Mouse (Mus musculus) midbrain, embryonic 15.5 days (tissue): ENCODE data around the gene Idh1. TPM values are rescaled to one million over a fixed set of nuclear protein-coding genes. Genes with fewer than 3 reads are reported as not detected.

Experiments
- ATAC-seq: fragments of 200-750 bp; cut with Nextera tagmentation; replicated peaks from 2 replicates; pipeline ENCODE4 v1.8.0; 2017; ENCODE audit warnings: moderate TSS enrichment
- H3K27ac ChIP-seq: fragments of 300-500 bp; sonication (generic); 2 replicates; pipeline ENCODE4 v1.5.1; 2015; ENCODE audit warnings: mild to moderate bottlenecking, inconsistent platforms
- H3K27me3 ChIP-seq: fragments of 300-500 bp; sonication (generic); replicated peaks from 2 replicates; pipeline ENCODE4 v1.6.1; 2015; ENCODE audit warnings: inconsistent platforms
- H3K36me3 ChIP-seq: fragments of 300-500 bp; sonication (generic); replicated peaks from 2 replicates; pipeline ENCODE4 v1.6.1; 2015; ENCODE audit warnings: inconsistent platforms
- H3K4me1 ChIP-seq: fragments of 300-500 bp; sonication (generic); 2 replicates; pipeline ENCODE4 v1.6.1; 2015; ENCODE audit warnings: inconsistent platforms
- H3K4me2 ChIP-seq: fragments of 300-500 bp; sonication (generic); 2 replicates; pipeline ENCODE4 v1.6.1; 2015; ENCODE audit warnings: inconsistent platforms, mild to moderate bottlenecking, moderate library complexity
- H3K4me3 ChIP-seq: fragments of 300-500 bp; sonication (generic); 2 replicates; pipeline ENCODE4 v1.5.1; 2015; ENCODE audit warnings: mild to moderate bottlenecking, inconsistent platforms
- H3K9ac ChIP-seq: fragments of 300-500 bp; sonication (generic); 2 replicates; pipeline ENCODE4 v1.6.1; 2015; ENCODE audit warnings: mild to moderate bottlenecking, inconsistent platforms
- H3K9me3 ChIP-seq: fragments of 300-500 bp; sonication (generic); 2 replicates; pipeline ENCODE4 v1.6.1; 2016; ENCODE audit warnings: inconsistent platforms
- WGBS: fragments of 180-500 bp; shearing (Covaris S2); methylation state at CpG from one replicate; pipeline ENCODE4 v1.1.7; 2015; ENCODE audit warnings: mixed read lengths; 5-methylcytosine and 5-hydroxymethylcytosine counted together
- polyA plus RNA-seq: library from polyadenylated mRNA; unstranded; fragments of >200 nt; fragmentation: Nextera tagmentation; extraction: Ambion mirVana; gene quantifications from 2 replicates; pipeline ENCODE4 v1.2.1, GENCODE M21; 2015

The Idh1 gene
- polyA plus RNA-seq, 1 experiment from 2014 or later: 529 TPM

DNA sequence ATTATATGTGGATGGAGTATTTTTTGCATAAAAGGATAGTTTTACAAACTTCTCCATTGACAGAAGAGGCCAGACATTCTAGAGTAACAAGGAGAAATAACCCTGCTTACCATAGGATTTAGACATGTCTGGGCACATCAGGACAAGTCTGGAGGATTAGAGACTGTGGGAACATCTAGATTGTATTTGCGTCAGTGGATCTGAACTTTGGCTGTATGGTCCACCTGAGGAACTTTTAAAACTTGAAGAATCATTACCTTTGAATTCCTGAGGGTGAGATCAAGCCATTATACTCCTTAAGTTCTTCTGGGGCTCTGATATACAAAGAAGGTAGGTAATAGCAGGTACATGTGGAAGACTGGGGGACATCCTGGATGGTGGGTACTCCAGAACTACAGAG lies 54.6 kb downstream of the Idh1 start:
- no peak overlapping the region for H3K4me3 ChIP-seq
- H3K27me3 ChIP-seq: no peaks in the 10 kb centered on the region
- no peak overlapping the region for H3K4me2 ChIP-seq
- H3K4me1 ChIP-seq: no peaks in the 10 kb centered on the region
- 92% methylated on average over 1 of the region's 1 CpGs for WGBS
- H3K9ac ChIP-seq: no peak overlapping the region
- H3K9me3 ChIP-seq: no peaks in the 10 kb centered on the region
- no peaks in the 10 kb centered on the region for H3K36me3 ChIP-seq
- no peak for ATAC-seq
- no peak overlapping the region for H3K27ac ChIP-seq

DNA sequence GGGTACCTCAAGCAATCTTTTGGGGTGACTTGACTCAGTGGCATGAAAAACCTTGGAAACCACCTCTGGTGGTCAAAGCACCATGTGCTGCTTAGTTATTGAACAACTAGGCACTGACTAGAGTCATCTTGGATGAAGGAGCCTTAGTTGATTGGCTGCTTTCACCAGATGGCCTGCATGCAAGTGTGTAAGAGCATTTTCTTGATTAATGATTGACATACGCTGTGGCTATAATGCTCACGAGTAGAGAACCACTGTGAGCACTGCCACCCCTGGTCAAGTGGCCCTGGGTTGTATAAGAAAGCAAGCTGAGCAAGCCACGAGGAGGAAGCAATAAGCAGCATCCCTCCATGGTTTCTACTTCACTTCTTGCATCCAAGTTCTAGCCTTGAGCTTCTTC lies 56.1 kb downstream of the Idh1 start:
- Histone ChIP-seq H3K4me3 (no peak overlapping the region), H3K27ac (no peak overlapping the region), H3K4me1 (no peaks in the 10 kb centered on the region), H3K9ac (no peak overlapping the region), H3K4me2 (no peak overlapping the region), H3K9me3 (no peaks in the 10 kb centered on the region), H3K27me3 (no peaks in the 10 kb centered on the region), H3K36me3 (no peaks in the 10 kb centered on the region)
- no peak for ATAC-seq
- 82% methylated on average over 3 of the region's 3 CpGs for WGBS

DNA sequence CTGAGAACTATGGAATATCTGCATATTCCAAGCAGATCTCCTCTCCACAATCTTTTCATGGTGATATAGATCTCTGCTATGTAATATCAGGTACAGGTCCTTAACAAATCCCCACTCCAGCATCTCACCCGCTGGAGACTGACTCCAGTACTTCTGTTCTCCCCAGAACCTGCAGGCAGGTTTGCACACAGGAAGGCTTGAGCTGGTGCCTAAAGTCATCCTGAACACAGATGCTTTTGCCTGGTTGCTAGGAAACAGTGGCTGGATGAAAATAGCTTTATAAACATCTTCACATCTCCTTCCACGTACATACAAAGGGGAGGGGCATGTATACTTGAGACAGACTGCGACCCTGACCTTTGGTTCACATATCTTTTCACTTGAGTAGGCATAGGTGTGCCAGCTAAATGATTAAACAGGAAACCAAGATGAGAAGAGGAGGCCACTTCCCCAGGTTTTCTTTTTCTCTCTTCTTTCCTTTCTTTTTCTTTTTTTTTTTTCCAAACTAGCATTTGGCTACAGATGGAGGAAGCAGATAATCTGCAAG lies 56.6 kb downstream of the Idh1 start:
- H3K36me3 ChIP-seq: no peaks in the 10 kb centered on the region
- H3K4me1 ChIP-seq: no peaks in the 10 kb centered on the region
- no peak overlapping the region for H3K27ac ChIP-seq
- no peak overlapping the region for H3K9ac ChIP-seq
- no peaks in the 10 kb centered on the region for H3K27me3 ChIP-seq
- ATAC-seq: no peak
- no peaks in the 10 kb centered on the region for H3K9me3 ChIP-seq
- H3K4me2 ChIP-seq: no peak overlapping the region
- no peak overlapping the region for H3K4me3 ChIP-seq
- 75% methylated on average over 3 of the region's 3 CpGs for WGBS

DNA sequence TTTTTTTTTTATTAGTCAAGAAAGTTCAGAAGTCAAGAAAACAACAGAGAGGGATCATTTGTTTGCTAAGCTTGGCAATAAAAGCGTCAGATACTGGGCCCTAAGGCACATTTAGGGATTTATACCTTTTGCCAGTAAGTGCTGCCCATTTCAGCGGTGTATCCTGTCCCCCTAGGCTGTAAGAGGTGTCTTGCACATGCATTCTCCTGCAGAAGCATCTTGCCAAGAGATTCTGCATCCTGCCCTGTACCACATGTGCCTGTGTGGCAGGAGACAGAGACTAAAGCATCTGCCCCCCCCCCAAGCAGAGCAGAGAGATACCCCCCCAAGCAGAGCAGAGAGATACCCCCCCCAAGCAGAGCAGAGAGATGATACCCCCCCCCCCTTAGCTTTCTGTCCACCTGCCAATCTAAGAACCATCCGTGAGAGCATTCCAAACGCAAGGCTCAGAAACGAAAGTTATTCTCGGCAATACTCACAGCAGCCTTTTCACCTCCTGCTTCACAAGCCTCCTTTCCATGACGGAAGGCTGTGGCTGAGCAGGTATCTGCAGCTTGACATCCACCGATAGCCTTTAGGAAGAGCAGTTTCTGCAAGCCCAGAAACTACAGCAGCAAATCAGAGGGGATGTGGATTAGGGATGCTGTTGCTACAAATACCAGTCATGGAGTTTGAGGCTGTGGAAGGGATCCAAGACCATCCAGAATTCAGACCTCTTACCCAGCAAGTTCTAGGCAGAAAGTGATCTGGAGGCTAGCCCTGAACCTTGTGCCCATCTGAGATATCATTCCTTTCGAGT lies 63.5 kb downstream of the Idh1 start, which contains the start of gene D630023F18Rik:
Gene D630023F18Rik, minus strand, starts transcription at position 641 of the 799 bp plus-strand sequence.
- no peak within 1 kb of the TSS for H3K9ac ChIP-seq
- no peaks in the 10 kb centered on the region for H3K4me1 ChIP-seq
- H3K4me2 ChIP-seq: peak within 1 kb of the TSS; percentile 51
- WGBS: 28% methylated on average over 9 of the region's 9 CpGs
- ATAC-seq: peak; percentile 39; the same call in 1 of the 2 replicates
- H3K4me3 ChIP-seq: peak within 1 kb of the TSS; percentile 36
- H3K27ac ChIP-seq: no peak within 1 kb of the TSS
- H3K27me3 ChIP-seq: no peaks in the 10 kb centered on the region
- no peaks in the 10 kb centered on the region for H3K9me3 ChIP-seq
- H3K36me3 ChIP-seq: no peaks in the 10 kb centered on the region

DNA sequence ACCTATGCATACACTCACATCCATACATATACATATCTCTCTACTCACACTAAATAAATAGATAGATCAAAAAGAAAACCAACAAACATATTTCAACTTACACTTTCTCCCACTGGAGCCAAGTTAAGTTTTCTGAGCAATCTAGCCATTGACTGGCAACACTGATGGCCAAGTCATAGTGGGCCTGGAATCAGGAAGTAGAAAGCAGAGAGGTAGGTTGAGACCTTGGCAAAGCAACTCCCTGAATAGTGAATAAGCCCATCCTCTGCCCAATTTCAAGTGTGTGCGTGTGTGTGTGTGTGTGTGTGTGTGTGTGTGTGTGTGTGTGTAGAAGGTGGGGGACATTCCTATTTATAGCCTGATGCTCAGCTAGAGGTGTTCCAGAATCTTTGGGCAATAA lies 66.9 kb downstream of the Idh1 start, which contains the start of gene Gm28845:
Gene Gm28845, minus strand, starts transcription at position 121 of the 400 bp plus-strand sequence.
- H3K27me3 ChIP-seq: no peaks in the 10 kb centered on the region
- H3K9ac ChIP-seq: no peak within 1 kb of the TSS
- no peaks in the 10 kb centered on the region for H3K9me3 ChIP-seq
- H3K4me1 ChIP-seq: no peaks in the 10 kb centered on the region
- no peak within 1 kb of the TSS for H3K4me2 ChIP-seq
- H3K27ac ChIP-seq: no peak within 1 kb of the TSS
- H3K4me3 ChIP-seq: no peak within 1 kb of the TSS
- ATAC-seq: no peak
- no peaks in the 10 kb centered on the region for H3K36me3 ChIP-seq
- WGBS: 88% methylated on average over 1 of the region's 1 CpGs

DNA sequence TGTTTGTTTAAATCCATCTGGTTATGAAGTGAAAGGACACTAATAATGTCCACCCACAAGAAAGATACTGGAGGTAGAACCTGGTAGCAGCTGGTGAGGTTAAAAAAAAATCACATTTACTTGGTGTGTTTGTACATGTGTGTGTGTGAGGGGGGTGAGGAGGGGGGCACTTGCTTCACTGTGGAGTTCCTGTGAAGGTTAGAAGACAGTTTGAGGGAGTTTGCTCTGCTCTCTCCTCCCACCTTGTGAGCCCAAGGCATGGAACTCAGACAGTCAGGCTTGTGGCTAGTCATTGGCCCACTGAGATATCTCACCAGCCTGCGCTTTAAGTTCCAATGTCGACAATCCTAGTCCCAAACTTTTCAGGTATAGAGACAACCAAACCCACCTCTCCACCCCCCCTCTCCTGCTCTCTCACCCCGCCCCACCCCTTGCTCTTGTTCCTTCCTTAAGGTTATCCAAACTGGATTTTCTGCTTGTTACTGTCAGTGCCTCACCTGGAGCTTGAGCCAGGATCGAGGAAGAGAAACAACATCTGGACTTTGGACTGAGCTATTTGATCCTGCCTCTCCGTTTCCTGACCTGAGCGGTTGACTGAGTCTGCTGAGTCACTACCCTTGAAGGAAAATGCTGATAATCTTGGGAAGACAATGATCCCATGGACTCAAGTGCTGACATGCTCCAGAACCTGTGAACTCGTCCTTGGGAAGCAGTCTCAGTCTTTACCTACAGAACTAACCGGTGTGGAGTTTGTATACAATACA lies 68.0 kb downstream of the Idh1 start:
- H3K36me3 ChIP-seq: no peaks in the 10 kb centered on the region
- 85% methylated on average over 8 of the region's 8 CpGs for WGBS
- no peaks in the 10 kb centered on the region for H3K4me1 ChIP-seq
- H3K4me3 ChIP-seq: no peak overlapping the region
- no peaks in the 10 kb centered on the region for H3K9me3 ChIP-seq
- no peak overlapping the region for H3K27ac ChIP-seq
- H3K27me3 ChIP-seq: no peaks in the 10 kb centered on the region
- no peak overlapping the region for H3K4me2 ChIP-seq
- no peak for ATAC-seq
- H3K9ac ChIP-seq: no peak overlapping the region

DNA sequence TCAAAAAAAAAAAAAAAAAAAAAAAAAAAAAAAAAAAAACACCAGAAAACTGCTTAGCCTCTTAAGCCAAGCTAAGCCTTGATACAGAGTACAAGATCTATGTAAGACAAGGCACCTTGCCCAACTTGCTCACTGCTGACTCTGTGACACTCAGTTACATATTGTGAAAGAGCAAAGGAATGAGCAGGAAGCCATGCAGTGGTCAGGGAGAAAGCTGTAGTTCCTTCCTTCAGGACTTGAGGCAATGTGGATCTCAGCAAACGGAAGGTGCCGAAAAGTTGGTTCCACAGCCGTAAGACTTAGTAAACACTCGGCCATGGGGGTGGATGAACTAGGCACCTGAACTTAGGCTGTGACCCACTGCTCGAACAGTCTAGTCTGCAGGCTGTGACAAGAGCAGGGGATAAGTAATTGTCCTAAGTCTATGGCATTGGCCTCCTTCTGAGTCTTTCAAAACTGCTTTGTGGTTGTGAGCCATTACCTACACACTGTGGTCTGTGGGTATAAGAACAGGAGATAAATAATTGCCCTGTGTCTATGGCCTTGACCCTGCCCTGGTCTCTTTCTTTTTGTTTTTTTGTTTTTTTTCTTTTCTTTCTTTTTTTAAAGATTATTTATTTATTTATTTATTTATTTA lies 72.6 kb downstream of the Idh1 start:
- H3K36me3 ChIP-seq: no peaks in the 10 kb centered on the region
- H3K27me3 ChIP-seq: no peaks in the 10 kb centered on the region
- no peak overlapping the region for H3K27ac ChIP-seq
- H3K4me2 ChIP-seq: no peak overlapping the region
- no peak overlapping the region for H3K4me3 ChIP-seq
- no peaks in the 10 kb centered on the region for H3K9me3 ChIP-seq
- H3K9ac ChIP-seq: no peak overlapping the region
- 0 out of 2 replicates have a peak, but pooled peaks cover 2% of the 10 kb centered on the region for H3K4me1 ChIP-seq
- ATAC-seq: no peak
- WGBS: 91% methylated on average over 5 of the region's 5 CpGs

DNA sequence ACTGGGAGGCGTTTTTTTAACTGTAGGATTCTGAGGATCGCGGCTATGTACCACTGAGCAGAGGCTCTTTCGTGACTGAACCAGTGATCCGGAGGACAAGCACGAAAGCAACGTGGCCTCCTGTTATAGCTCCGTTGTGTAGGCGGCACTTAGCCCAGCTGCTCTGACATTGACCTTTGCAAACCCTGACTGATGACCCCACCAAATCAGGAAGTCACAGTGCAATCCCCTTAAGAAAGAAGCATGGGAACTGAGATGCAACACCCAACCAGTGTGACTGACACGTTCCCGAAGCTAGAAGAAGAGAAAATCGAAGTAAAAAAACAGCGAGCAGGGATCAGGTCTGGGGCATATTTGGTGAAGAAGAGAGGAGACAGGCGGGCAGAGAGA lies 73.5 kb downstream of the Idh1 start:
- Histone ChIP-seq H3K4me1 (0 out of 2 replicates have a peak, but pooled peaks cover 2% of the 10 kb centered on the region), H3K9ac (no peak overlapping the region), H3K27me3 (no peaks in the 10 kb centered on the region), H3K4me3 (no peak overlapping the region), H3K9me3 (no peaks in the 10 kb centered on the region), H3K36me3 (no peaks in the 10 kb centered on the region), H3K4me2 (peak overlapping the region; percentile 31; the same call in 1 of the 2 replicates), H3K27ac (no peak overlapping the region)
- WGBS: 53% methylated on average over 14 of the region's 14 CpGs
- ATAC-seq: no peak

DNA sequence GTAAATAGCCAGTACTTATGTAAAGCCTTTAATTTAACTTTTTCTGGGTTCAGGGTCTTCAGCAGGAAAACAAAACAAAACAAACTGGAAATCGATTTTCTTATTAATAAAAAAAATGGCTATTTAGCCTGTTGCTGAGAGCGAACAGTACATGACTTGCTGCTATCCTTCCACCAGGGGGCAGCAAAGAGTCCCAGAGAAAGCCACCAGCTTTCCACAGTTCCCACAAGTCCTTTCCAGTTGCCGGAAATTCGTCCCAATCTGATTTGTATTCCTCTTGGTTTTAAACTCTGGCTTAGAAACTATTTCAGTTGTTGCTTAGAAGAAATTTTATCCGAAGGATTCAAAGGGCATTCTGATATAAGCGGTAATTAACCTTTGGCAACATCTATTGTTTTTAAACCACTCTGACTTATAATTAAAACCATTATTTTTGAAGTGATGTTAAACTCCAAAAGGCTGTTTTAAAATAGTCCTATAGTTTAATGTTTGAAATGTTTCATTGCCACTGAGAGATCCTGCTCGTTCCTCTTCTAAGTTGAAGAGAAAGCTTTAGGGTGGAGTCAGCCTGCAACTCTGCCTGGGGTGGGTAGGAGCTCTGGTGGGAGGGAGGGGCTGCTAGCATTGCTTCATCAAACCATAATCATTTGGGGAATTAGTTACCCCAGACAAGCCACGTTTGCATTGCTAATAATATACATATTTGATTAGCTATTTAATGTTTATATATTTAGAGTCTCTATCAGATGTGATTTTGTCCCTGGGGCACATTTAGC lies 74.1 kb downstream of the Idh1 start:
- peak; percentile 81 for ATAC-seq
- no peak overlapping the region for H3K4me3 ChIP-seq
- peak overlapping the region; percentile 31 for H3K4me2 ChIP-seq
- H3K36me3 ChIP-seq: no peaks in the 10 kb centered on the region
- H3K27me3 ChIP-seq: no peaks in the 10 kb centered on the region
- 12% methylated on average over 8 of the region's 8 CpGs for WGBS
- no peaks in the 10 kb centered on the region for H3K9me3 ChIP-seq
- 0 out of 2 replicates have a peak, but pooled peaks cover 2% of the 10 kb centered on the region for H3K4me1 ChIP-seq
- H3K9ac ChIP-seq: no peak overlapping the region
- no peak overlapping the region for H3K27ac ChIP-seq

DNA sequence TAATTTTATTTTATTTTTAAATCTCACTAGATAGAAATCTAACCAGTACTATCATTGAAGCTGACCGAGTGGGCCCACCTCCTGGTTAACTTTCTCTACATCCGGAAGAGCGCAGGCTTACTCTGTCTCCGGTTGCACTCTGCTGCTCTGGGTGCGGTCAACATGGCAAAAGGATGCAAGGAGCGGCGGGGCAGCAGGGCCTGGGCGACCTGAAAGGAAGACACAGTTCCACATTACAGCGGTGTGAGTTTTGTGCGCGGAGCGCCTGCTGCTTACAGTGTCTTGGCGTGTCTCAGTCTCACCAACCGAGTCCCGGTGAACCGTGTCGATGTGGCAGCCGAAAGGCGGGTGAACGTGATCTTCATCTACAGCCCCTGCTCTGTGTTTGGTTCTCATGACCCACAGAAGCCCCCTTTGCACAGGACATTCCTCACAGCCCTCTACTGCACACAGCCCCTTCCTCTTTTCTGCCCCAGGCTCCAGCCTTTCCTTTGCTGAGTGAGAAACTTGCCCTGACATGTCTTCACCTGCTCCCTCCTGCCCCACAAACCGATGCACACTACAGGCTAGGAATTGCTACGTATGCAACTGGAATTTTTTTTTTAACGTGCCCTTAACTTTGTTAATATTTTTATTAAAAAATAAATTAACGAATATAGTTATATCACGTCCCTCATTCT lies 76.4 kb downstream of the Idh1 start:
- H3K27me3 ChIP-seq: no peaks in the 10 kb centered on the region
- WGBS: 77% methylated on average over 25 of the region's 25 CpGs
- H3K4me3 ChIP-seq: no peak overlapping the region
- H3K4me1 ChIP-seq: 0 out of 2 replicates have a peak, but pooled peaks cover 2% of the 10 kb centered on the region
- no peak for ATAC-seq
- no peaks in the 10 kb centered on the region for H3K36me3 ChIP-seq
- no peaks in the 10 kb centered on the region for H3K9me3 ChIP-seq
- no peak overlapping the region for H3K9ac ChIP-seq
- H3K4me2 ChIP-seq: no peak overlapping the region
- H3K27ac ChIP-seq: no peak overlapping the region

DNA sequence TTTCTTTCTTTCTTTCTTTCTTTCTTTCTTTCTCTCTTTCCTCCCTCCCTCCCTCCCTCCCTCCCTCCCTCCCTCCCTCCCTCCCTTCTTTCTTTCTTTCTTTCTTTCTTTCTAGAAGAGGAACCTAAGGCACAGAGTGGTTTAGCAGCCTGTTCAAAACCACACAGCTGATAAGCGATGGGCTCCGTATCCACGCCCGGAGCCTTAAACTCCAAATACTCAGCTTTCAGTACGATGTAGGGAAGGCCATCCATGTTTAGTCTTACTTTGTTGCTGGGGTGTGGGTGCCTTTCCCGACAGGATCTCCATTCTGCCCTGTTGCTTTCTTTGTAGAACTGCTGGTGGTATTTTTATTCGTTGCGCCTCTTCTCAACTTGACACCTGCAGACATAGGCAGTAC lies 77.1 kb downstream of the Idh1 start:
- Histone ChIP-seq H3K36me3 (no peaks in the 10 kb centered on the region), H3K27ac (no peak overlapping the region), H3K9me3 (no peaks in the 10 kb centered on the region), H3K4me3 (no peak overlapping the region), H3K9ac (no peak overlapping the region), H3K4me2 (no peak overlapping the region), H3K4me1 (0 out of 2 replicates have a peak, but pooled peaks cover 2% of the 10 kb centered on the region), H3K27me3 (no peaks in the 10 kb centered on the region)
- 92% methylated on average over 8 of the region's 8 CpGs for WGBS
- ATAC-seq: no peak
